Mouse (Mus musculus) bone marrow, adult 2 months (tissue): ENCODE measurements around the gene Foxq1.

ENCODE experiments used
- CTCF ChIP-seq: fragments of 200-500 bp; IDR thresholded peaks from 2 replicates; pipeline ENCODE4 v1.5.1; 2011; ENCODE audit warnings: low read length, control low read depth; ENCODE audit not compliant: control insufficient read depth, insufficient read depth
- POLR2A ChIP-seq: fragments of 200-500 bp; IDR thresholded peaks from 2 replicates; pipeline ENCODE4 v1.6.1; 2011; ENCODE audit warnings: low read depth, mild to moderate bottlenecking, control low read depth, low read length, borderline replicate concordance; ENCODE audit not compliant: control insufficient read depth

DNA sequence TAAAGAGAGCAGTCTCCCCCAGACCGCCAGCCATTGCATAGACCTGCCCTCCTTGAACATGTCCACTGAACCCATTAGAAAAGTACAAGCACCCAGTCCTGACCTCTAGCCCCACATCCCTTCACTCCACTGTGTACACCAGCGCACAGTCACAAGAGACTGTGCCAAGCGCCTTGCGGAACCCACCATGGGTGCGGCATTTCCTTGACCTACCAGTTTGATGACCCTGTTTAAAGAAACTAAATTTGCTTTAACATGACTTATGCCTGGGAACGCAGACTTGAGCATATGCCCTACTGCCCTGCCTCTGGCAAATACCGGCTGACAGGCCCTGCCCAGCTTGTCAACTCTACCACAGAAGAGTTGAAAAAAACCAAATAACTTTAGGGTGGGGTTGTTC lies 40.7 kb upstream of the Foxq1 start:
- no peak for TF ChIP-seq CTCF
- no peak for TF ChIP-seq POLR2A
